Mouse (Mus musculus) layer of hippocampus, adult 11-12 months (tissue): Measurements from ENCODE around the gene Relch.

ENCODE experiments used
- DNase-seq: peaks from one replicate; pipeline ENCODE4 v3.0.0; 2022; ENCODE audit warnings: low spot score

The Relch gene

DNA sequence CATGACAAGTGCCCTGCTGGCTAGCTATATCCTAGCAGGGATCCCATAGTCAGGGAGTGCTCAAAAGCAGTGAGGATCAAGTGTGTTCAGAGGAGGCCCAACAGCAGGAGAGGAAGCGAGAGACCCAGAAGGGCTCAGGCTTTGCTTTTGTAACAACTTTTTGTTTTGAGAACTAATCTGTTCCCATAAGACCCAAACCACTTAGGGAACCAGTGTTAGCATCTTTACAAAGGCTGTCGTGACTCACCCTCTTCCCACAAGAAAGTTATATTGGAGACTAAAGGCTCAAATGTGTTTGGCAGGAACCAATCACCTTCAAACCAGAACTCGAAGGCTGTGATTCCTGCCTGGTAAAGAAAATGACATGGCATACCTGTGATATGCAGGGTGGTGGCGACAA is 132.0 kb downstream of the Relch start:
- no peak for DNase-seq

DNA sequence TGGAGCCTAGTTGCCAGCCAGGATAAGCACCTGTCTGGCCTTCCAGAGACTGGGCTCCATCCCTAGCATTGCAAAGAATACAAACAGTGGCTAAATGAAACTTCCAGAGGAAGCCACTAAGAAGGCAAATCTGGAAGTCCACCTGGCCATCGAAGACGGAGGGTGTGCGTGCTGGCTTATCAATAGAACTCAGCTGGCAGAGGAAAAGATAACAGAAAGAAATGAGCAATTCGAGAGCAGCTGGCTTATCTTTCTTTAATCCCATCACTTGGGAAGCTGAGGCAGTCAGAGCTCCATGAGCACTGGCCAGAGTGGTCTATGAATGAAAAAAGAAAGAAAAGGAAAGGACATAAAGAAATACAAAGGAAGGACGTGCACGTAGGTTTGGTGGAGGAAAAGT is 136.9 kb downstream of the Relch start:
- DNase-seq, result no peak

DNA sequence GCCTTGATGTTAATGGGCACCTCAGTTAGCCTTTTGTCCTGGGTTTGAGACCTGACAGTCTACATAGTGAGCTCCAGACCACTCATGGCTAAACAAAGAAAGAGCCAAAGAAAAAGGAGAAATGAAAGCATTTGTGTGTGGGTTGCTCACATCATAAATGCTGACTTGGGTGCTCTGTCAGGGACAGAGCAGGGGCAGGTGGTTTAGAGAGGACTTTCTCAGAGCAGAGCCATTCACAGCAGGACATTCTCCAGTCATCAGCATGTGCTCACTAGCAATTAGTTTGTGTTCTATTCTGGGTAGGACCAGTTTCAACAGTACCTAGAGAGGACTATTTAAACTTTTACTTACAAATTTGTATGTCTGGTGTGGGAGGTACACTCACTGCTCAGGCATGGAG is 137.6 kb downstream of the Relch start:
- no peak for DNase-seq

DNA sequence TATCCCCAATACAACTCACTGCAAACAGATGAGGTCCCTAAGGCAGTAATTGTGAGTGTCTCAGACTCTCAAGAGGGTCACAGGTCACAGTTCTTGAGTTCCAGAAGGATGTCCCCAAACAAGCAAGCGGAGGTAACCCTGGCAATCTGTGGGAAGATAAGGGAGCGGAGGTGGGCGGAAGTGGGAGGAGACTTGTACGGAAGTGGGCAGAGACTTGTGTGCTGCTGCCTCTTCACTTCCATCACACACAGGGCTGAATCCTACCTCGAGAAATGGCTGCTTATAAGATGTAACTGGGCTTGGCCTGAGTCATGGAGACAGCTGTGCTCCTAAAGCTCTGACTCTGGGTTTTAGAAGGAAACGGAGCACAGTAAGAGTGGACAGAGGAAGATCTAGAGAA is 139.3 kb downstream of the Relch start:
- DNase-seq, result no peak

DNA sequence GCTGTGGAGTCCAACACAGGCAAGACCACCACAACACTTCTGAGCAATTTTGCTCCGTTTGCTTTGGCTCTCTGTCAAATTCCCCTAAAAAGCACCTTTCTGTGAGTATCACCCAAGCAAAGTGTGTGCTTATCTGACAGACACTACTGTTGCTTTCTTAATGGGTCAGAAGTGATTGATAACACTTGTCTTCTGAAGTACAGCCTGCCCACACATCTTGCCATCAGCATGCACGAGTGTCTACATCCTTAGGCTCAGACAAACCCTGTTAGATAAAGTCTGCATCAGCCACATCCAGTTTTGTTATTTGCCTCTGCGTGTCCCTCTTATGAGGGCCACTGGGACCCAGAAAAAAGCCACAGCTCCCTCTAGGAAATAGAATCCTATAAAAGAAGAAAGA is 140.6 kb downstream of the Relch start:
- DNase-seq, result no peak
